Mouse (Mus musculus) embryonic fibroblast, embryonic 13.5 days (primary cell): ENCODE data around the gene Marf1.

Experiments used
- CTCF ChIP-seq: IDR thresholded peaks from 2 replicates; pipeline ENCODE4 v1.5.1; 2011; ENCODE audit warnings: mild to moderate bottlenecking, control low read depth, low read length, moderate library complexity, borderline replicate concordance; ENCODE audit not compliant: insufficient read depth
- POLR2A ChIP-seq: IDR thresholded peaks from 2 replicates; pipeline ENCODE4 v1.6.1; 2011; ENCODE audit warnings: low read depth, mild to moderate bottlenecking, control low read depth, low read length, moderate library complexity

DNA sequence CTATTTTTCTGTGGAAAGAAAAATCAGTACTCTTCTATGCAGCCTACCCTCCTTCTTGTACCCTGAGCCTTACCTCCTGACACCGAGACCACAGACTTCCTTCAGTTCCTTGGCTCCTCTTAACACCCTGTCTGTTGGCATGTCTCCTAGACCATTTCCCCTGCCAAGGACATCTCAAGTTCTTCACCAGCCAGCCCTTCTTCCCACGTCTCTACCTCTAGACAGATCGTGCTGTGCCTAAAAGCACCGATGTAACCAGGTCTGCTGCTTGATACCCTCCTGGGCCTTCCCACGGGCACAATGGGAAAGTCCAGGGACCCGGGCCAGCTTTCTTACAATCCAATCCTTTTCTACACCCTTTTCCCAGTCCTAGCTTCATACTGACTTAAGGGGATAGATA lies 57.3 kb downstream of the Marf1 start:
- TF ChIP-seq CTCF, result no peak
- TF ChIP-seq POLR2A, result no peak
